ENCODE assay signal across 9 mouse cellular contexts in genomic region chr7:68748361-68748760, GRCm38 (mm10). TPM values are rescaled to one million over a fixed set of nuclear protein-coding genes. Genes with fewer than 3 reads are reported as not detected.
A peak's percentile ranks its signal among the peaks of the same experiment; 100 is the strongest.
DNase-seq lines count a peak whose midpoint lies in the region; ATAC-seq and TF ChIP-seq lines count a peak whose summit lies in the region.
"Had no signal": no experiment of that assay in that cellular context is flagged by ENCODE, and none has a peak within 500 bp of the region (broad histone marks: within the 10 kb centered on the region; RNA-seq: fewer than 3 reads in every experiment).

No protein-coding gene starts in this region.

- H3K9me3 ChIP-seq in embryonic facial prominence, embryonic 10.5 days = no peaks in the 10 kb centered on the region
- no peaks in the 10 kb centered on the region for H3K9me3 ChIP-seq in heart, embryonic 15.5 days (replicated peaks)
- no peaks in the 10 kb centered on the region for H3K9me3 ChIP-seq in liver, embryonic 12.5 days (replicated peaks)
- H3K9me3 ChIP-seq in neural tube, embryonic 12.5 days = no peaks in the 10 kb centered on the region

- WGBS in embryonic facial prominence, embryonic 10.5 days = 23% methylated on average over 8 of the region's 8 CpGs
- 21% methylated on average over 8 of the region's 8 CpGs for WGBS in heart, embryonic 15.5 days
- WGBS in liver, embryonic 12.5 days (ENCODE audit: insufficient replicate concordance) = 14% methylated on average over 8 of the region's 8 CpGs
- WGBS in neural tube, embryonic 12.5 days = 20% methylated on average over 8 of the region's 8 CpGs

- H3K4me2 ChIP-seq in heart, embryonic 15.5 days = peak overlapping the region; percentile 97
- peak overlapping the region; percentile 86 for H3K4me2 ChIP-seq in liver, embryonic 12.5 days
- H3K4me2 ChIP-seq in neural tube, embryonic 12.5 days (replicated peaks) = peak overlapping the region; percentile 85

- H3K9ac ChIP-seq in heart, embryonic 15.5 days = peak overlapping the region; percentile 85
- H3K9ac ChIP-seq in liver, embryonic 12.5 days = peak overlapping the region; percentile 65
- H3K9ac ChIP-seq in neural tube, embryonic 12.5 days = peak overlapping the region; percentile 73

- H3K4me1 ChIP-seq in embryonic facial prominence, embryonic 10.5 days = peaks cover 21% of the 10 kb centered on the region
- H3K4me1 ChIP-seq in heart, embryonic 15.5 days (replicated peaks) = peaks cover 17% of the 10 kb centered on the region
- H3K4me1 ChIP-seq in liver, embryonic 12.5 days = peaks cover 19% of the 10 kb centered on the region
- peaks cover 23% of the 10 kb centered on the region for H3K4me1 ChIP-seq in neural tube, embryonic 12.5 days

- no peak for TF ChIP-seq CTCF in gastrocnemius, adult 2 months (IDR thresholded peaks at IDR 0.05)

- intact Hi-C loops in gastrocnemius, adult 2 months (cut with DNase I) = no loop called here

- H3K4me3 ChIP-seq in gastrocnemius, adult 2 months = peak overlapping the region; percentile 85
- peak overlapping the region; percentile 89 for H3K4me3 ChIP-seq in embryonic facial prominence, embryonic 10.5 days
- H3K4me3 ChIP-seq in heart, embryonic 15.5 days = peak overlapping the region; percentile 90
- H3K4me3 ChIP-seq in liver, embryonic 12.5 days = peak overlapping the region; percentile 66
- H3K4me3 ChIP-seq in neural tube, embryonic 12.5 days = peak overlapping the region; percentile 76

- H3K27me3 ChIP-seq in embryonic facial prominence, embryonic 10.5 days (replicated peaks; ENCODE audit: low read depth, poor library complexity, severe bottlenecking) = no peaks in the 10 kb centered on the region
- no peaks in the 10 kb centered on the region for H3K27me3 ChIP-seq in heart, embryonic 15.5 days
- no peaks in the 10 kb centered on the region for H3K27me3 ChIP-seq in liver, embryonic 12.5 days (replicated peaks)
- no peaks in the 10 kb centered on the region for H3K27me3 ChIP-seq in neural tube, embryonic 12.5 days (replicated peaks)
- H3K27me3 ChIP-seq: CH12.LX had no signal

- peak overlapping the region; percentile 99 for H3K27ac ChIP-seq in gastrocnemius, adult 2 months
- peak overlapping the region; percentile 87 for H3K27ac ChIP-seq in embryonic facial prominence, embryonic 10.5 days (replicated peaks)
- H3K27ac ChIP-seq in heart, embryonic 15.5 days = peak overlapping the region; percentile 86
- no peak overlapping the region for H3K27ac ChIP-seq in liver, embryonic 12.5 days
- 0 out of 2 replicates have a peak overlapping the region, but pooled peaks have one; percentile 51 for H3K27ac ChIP-seq in neural tube, embryonic 12.5 days

- H3K36me3 ChIP-seq in embryonic facial prominence, embryonic 10.5 days (replicated peaks) = peaks cover 11% of the 10 kb centered on the region
- peaks cover 13% of the 10 kb centered on the region for H3K36me3 ChIP-seq in heart, embryonic 15.5 days
- H3K36me3 ChIP-seq in liver, embryonic 12.5 days = peaks cover 4% of the 10 kb centered on the region; the same call in 1 of the 2 replicates
- peaks cover 9% of the 10 kb centered on the region for H3K36me3 ChIP-seq in neural tube, embryonic 12.5 days

- ATAC-seq in heart, embryonic 15.5 days (replicated peaks; ENCODE audit: insufficient number of reproducible peaks, insufficient read depth, low FRiP score, low read depth) = no peak
- no peak for ATAC-seq in liver, embryonic 12.5 days
- 0 out of 2 replicates have a peak, but pooled peaks have one; percentile 0 for ATAC-seq in neural tube, embryonic 12.5 days (ENCODE audit: low FRiP score, low read depth)

- peak; percentile 53 for DNase-seq in gastrocnemius, adult 2 months
- no peak for DNase-seq in gastrocnemius, postnatal 25 days
- peak; percentile 34 for DNase-seq in embryonic facial prominence, embryonic 10.5 days (ENCODE audit: low spot score)
- peak; percentile 69 for DNase-seq in kidney, postnatal 10 days
- DNase-seq in yolk sac, embryonic 10.5 days (ENCODE audit: low spot score) = peak; percentile 61

RNA-seq across cellular contexts. Expression of gene Arrdc4, which starts 0.7 kb away (rescaled TPM):
- 1 to 10 TPM; 6.1 to 6.2 TPM for total RNA-seq in gastrocnemius, adult 2 months (2021)
- 1 to 10 TPM; 5.0 to 5.9 TPM for total RNA-seq in gastrocnemius, postnatal 25 days (2021)
- 15.3 and 16.2 TPM in 2 replicates for polyA plus RNA-seq in embryonic facial prominence, embryonic 10.5 days (2016; fragmentation: Nextera tagmentation; extraction: Ambion mirVana)
- polyA plus RNA-seq in heart, embryonic 15.5 days (2015; fragmentation: Nextera tagmentation; extraction: Ambion mirVana) = 10.9 and 13.3 TPM in 2 replicates
- 5.1 and 5.7 TPM in 2 replicates for polyA plus RNA-seq in liver, embryonic 12.5 days (2016; fragmentation: Nextera tagmentation; extraction: Ambion mirVana)
- 30.3 and 30.9 TPM in 2 replicates for polyA plus RNA-seq in neural tube, embryonic 12.5 days (2016; fragmentation: Nextera tagmentation; extraction: Ambion mirVana)
- total RNA-seq: CH12.LX had no signal
